Mouse (Mus musculus) kidney, adult 8-10 months (tissue): ENCODE results near the gene Gm5767.

Experiments
- DNase-seq, 2 experiments: peaks; one replicate each; pipeline ENCODE4 v3.0.0; 2022

Gm5767 gene

GRCm38 (mm10) chr16:8680470-8680869 is at the start of gene Gm5767:
Gene Gm5767 (plus strand): TSS chr16:8680770.
- DNase-seq, result no peak

- DNase-seq, result no peak
Observed at GRCm38 (mm10) chr16:8631428-8631827, 49.1 kb upstream of the Gm5767 start.

GRCm38 (mm10) chr16:8636867-8637216 is 43.7 kb upstream of the Gm5767 start:
- no peak for DNase-seq

- DNase-seq, result peak; percentile 87 to 92
Observed at GRCm38 (mm10) chr16:8637217-8638051, 43.1 kb upstream of the Gm5767 start, which contains the start of the genes Pmm2 and Tmem186. Gene Pmm2 (plus strand): TSS chr16:8637674. Gene Tmem186 (minus strand): TSS chr16:8637712.

DNA sequence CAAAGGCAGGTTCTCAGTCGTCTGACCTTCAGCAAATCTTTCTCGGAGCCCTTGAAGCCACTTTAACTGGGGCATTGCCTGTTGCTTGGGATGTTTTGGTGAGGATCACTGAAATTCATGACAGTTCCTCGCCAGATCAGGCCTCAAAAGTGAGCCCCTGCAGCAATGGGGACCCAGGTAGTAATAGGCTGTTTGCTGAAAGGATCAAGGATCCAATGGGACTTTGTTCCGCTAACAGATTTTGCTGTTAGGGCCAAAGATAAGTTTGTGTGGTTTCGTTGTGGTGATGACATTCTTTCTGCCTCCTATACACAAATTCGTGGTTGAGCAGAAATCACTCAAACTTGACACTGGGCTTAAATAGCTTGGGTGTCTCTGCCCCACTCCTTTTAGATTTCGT is 42.4 kb upstream of the Gm5767 start:
- no peak for DNase-seq

- no peak for DNase-seq
Observed at GRCm38 (mm10) chr16:8639466-8640191, 40.9 kb upstream of the Gm5767 start.

DNA sequence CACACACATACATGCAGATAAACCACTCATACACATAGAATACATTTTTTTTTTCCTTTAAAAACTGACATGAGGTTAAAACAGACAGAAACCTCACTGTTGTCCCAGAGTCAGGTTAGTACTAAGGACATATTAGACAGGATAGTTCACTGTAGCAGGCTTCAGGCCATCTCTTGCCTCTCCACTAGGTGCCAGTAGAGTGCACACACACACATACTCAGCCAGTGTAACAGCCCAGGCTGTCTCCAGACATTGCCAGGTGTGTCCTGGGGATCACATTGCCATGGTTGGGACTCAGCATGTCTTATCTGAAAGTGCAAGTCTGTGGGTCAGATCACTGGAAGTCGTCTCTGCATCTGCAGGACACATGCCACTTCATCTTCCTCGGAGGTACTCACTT is 36.7 kb upstream of the Gm5767 start:
- DNase-seq, result peak; percentile 37 to 60

- no peak for DNase-seq
Observed at GRCm38 (mm10) chr16:8645546-8645945, 35.0 kb upstream of the Gm5767 start.

GRCm38 (mm10) chr16:8650007-8650406 is 30.6 kb upstream of the Gm5767 start:
- DNase-seq, result no peak

- no peak for DNase-seq
Observed at GRCm38 (mm10) chr16:8655108-8655507, 25.5 kb upstream of the Gm5767 start.

DNA sequence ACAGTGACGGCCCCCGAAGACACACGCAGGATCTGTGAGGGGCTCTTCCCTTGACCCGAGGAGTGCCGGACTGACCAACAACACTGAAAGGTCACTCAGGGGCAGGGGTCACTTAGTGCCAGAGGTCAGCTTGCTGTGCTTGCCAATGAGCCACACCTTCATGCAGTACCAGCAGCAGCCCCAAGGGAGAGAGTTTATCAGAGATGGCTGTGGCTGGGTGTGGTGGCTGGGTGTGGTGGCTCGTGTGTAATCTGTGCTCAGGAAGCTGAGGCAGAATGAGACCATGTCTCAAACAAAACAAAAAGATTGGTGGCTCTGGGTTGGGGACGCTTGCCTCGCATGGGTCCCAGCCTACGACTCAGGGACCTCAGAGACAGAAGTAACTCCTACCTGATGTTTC is 25.0 kb upstream of the Gm5767 start:
- no peak for DNase-seq

- DNase-seq, result no peak
Observed at GRCm38 (mm10) chr16:8656256-8656655, 24.3 kb upstream of the Gm5767 start.

GRCm38 (mm10) chr16:8658349-8658748 is 22.2 kb upstream of the Gm5767 start:
- DNase-seq, result no peak

GRCm38 (mm10) chr16:8658764-8659163 is 21.8 kb upstream of the Gm5767 start:
- DNase-seq, result peak; percentile 47 to 55

- no peak for DNase-seq
Observed at GRCm38 (mm10) chr16:8663022-8663421, 17.5 kb upstream of the Gm5767 start.

DNA sequence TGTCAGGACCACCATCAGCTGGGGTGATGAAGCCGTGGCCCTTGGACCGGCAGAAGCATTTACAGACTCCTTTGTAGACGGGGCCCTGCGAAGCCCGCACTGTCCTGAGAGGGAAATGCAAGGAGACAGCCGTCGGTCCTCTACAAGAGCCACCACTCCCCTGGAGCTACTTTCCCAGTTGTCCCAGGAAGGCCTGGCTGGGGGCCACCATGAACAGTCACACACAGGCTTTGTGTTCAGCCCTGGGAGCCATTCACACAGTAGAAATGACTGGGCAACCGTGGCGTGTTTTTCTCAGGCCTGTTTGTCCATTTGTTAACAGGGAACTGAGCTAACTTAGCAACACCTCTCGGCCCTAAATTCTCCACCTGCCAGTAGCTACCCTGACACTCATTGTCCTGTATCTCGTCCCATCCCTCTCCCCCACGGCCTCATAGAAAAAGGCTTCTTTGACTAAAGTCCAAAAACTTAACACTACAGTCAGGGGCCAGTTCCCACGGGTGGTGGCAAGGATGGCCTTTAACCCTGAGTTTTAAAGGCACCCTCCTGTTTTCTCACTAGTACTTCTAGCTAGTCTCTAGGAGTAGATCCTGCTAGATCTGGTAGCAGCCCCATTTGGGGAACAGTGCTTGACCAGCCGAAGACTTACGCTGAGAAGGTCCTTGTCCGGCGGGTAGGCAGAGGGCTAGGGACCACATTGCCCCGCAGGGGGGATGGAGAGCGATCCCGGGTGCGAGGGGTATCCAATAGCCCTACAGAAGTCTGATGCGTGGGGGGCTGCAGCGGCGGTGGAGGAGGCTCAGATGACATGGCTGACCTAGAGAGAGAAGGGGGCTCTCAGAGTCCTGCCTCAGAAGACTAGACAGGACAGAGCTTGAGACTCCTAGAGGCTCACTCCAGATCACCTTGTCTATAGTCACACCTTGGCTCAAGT is 16.7 kb upstream of the Gm5767 start:
- peak; percentile 59 to 62 for DNase-seq

GRCm38 (mm10) chr16:8665367-8665766 is 15.2 kb upstream of the Gm5767 start:
- no peak for DNase-seq

DNA sequence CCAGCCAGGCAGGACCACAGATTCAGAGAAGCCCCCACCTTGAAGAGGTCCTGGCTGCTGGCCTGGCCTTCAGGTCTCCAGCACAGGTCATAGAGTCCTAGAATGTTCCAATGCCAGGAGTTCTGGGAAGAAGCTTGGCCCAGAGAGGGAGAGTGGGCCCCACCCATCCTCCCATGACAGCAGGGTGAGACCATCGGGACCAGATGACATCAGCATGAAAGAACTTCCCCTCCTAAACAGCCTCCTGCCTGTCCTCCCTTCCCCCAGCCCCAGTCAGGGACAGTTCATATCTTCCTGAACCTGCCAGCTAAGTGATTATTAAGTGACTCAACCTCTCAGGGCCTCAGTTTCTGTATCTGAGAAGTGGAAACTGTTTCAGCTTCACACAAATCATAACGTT is 14.1 kb upstream of the Gm5767 start:
- peak; percentile 52 to 63 for DNase-seq

DNA sequence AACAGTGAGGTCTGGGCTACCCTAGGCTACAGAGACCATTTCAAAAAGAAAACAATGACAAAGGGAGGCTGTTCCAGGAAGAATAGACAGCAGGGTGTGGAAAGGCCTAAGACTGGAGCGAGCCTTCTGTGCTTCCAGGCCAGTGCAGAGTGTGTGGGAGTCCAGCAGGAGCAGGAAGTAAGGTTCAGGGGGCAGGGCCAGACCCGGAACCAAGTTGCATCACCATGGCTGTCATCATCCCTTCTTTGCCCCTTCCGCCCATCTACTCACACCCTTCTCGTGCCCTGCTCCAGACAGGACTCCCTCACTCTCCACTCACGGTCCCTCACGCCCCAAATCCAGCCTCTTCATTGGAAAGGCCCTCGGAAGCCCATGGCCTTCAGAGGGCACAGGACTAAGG is 13.3 kb upstream of the Gm5767 start:
- no peak for DNase-seq

DNA sequence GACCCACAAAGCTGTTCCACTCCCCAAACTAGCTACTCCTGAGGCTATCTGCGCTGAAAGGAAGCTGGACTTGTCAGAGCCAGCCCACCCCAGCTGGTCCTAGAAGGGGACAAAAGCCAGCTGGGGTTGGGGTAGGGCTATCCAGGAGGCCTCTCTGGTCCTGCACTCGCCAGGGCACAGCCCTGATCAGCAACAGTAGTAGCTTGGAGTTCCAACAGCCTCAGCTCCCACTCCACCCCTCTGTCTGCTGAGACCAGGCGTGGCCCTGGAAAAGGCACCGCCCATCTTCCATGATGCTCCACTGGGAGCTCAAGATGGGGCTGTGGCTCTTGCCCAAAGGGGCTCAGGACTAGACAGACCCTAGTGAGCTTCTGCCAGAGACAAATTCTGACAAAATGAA is 12.8 kb upstream of the Gm5767 start:
- no peak for DNase-seq

DNA sequence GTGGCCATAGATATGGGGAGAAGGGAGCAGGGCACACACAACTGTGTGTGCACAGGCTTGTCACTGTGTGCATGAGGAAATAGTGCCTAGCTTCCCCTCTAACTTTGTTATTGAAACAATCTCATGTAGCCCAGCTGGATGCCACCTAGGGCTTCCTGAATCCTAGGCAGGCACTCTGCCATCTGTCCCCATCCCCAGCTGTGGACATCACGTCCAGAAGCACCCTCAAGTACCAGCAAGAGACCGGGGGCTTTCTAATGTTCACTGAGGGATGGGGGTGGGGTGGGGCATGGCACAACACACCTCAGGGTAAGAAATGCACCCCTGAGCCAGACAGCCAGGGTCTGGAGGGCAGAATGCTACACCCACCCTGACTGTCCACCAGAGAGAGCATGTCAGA is 12.2 kb upstream of the Gm5767 start:
- no peak for DNase-seq

DNA sequence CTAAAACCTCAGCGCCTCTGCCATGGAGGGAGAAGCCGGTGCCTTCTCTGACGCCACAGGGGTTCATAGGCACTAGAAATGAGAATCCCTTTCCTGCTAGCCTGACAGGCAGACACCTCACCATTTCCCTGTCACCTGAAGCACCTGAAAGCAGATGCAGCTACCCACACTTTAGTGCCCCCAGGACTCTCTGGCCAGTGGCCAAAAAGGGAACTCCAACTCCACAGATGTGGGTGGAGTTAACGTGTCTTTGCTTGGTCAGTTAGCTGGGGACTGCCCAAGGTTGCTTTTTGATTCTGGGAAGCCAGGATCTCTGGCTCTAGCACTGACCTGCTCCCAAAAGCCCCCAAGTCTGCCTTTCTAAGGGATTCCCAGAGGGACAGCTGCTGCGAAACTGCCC is 11.1 kb upstream of the Gm5767 start:
- no peak for DNase-seq
